Mouse (Mus musculus): ENCODE results near the gene Zfp446.
A peak's percentile ranks its signal among the peaks of the same experiment; 100 is the strongest.

- TF ChIP-seq TBP (conservative IDR thresholded peaks at IDR 0.05; ENCODE audit: low read depth, low read length) (no peak; the same call in 1 of the 2 replicates), CTCF (conservative IDR thresholded peaks at IDR 0.05 in 1 of 2, IDR thresholded peaks at IDR 0.05 in 1 of 2; ENCODE audit: low read depth in 2 of 2, low read length in 2 of 2) (peak in 1 of 2 experiments; percentile 48; a peak in 2 of 4 replicates), MAZ (IDR thresholded peaks at IDR 0.05; ENCODE audit: low read depth, low read length) (no peak), RCOR1 (conservative IDR thresholded peaks at IDR 0.05; ENCODE audit: low read depth, low read length) (no peak), JUN (IDR thresholded peaks at IDR 0.05; ENCODE audit: insufficient read depth, low read depth, low read length) (no peak), ZNF384 (IDR thresholded peaks at IDR 0.05; ENCODE audit: low read depth, low read length) (peak; percentile 81), POLR2A (IDR thresholded peaks at IDR 0.05; ENCODE audit: low read depth, low read length) (0 out of 2 replicates have a peak, but pooled peaks have one; percentile 2), MXI1 (IDR thresholded peaks at IDR 0.05; ENCODE audit: low read depth, low read length) (no peak), KAT2A (IDR thresholded peaks at IDR 0.05; ENCODE audit: insufficient replicate concordance, low read length) (no peak), JUND (conservative IDR thresholded peaks at IDR 0.05; ENCODE audit: low read depth, low read length) (no peak)
Observed at GRCm38 (mm10) chr7:13010005-13010908, 32.6 kb downstream of the Zfp446 start, which contains the start of gene Zbtb45.

All from CH12.LX (cell line).